Mouse (Mus musculus): ENCODE results near the gene Sell.

DNA sequence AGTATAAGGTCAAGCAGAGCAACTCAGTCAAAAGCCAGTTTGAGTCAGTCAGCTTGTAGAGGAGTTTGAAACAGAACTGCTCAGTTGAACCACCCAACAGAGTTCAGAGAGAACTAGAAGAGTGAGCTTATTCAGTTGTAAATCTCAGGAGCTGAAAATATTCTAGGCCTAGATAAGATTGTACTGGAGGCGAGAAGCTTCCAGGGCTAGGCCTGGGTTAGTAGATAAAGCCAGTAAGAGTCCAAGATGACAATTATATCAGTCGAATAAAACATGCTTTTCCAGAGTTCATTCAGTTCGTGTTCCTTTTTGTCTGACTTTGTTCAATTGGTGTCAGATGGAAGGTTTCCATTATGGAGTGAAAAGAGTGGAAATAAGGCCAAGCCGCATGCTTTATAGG lies 36.1 kb upstream of the Sell start:
- TF ChIP-seq CTCF (IDR thresholded peaks at IDR 0.05; ENCODE audit: low read depth, low read length) (no peak), POLR2A (IDR thresholded peaks at IDR 0.05; ENCODE audit: extremely low read depth, insufficient read depth, low read length) (no peak)
